29 mouse cellular contexts compared by ENCODE assay signal in genomic region chr11:3978421-3978820, GRCm38 (mm10). TPM values are rescaled to one million over a fixed set of nuclear protein-coding genes. Genes with fewer than 3 reads are reported as not detected.
DNase-seq lines count a peak whose midpoint lies in the region; ATAC-seq lines count a peak whose summit lies in the region.
"Had no signal": no experiment of that assay in that cellular context is flagged by ENCODE, and none has a peak within 500 bp of the region (broad histone marks: within the 10 kb centered on the region; RNA-seq: fewer than 3 reads in every experiment).

No protein-coding gene starts in this region.

- no peak overlapping the region for H3K27ac ChIP-seq in kidney, embryonic 15.5 days
- H3K27ac ChIP-seq: embryonic facial prominence, embryonic 13.5 days; embryonic facial prominence, embryonic 15.5 days; forebrain, embryonic 10.5 days; forebrain, embryonic 12.5 days had no signal

- no peak overlapping the region for H3K4me2 ChIP-seq in kidney, embryonic 15.5 days
- H3K4me2 ChIP-seq: embryonic facial prominence, embryonic 13.5 days; embryonic facial prominence, embryonic 15.5 days; forebrain, embryonic 12.5 days had no signal

- no peaks in the 10 kb centered on the region for H3K9me3 ChIP-seq in kidney, embryonic 15.5 days (replicated peaks)
- H3K9me3 ChIP-seq: embryonic facial prominence, embryonic 13.5 days; embryonic facial prominence, embryonic 15.5 days; forebrain, embryonic 10.5 days; forebrain, embryonic 12.5 days; G1E had no signal

- peaks cover 9% of the 10 kb centered on the region; the same call in 1 of the 2 replicates for H3K27me3 ChIP-seq in kidney, embryonic 15.5 days
- H3K27me3 ChIP-seq: CH12.LX had no signal

- H3K36me3 ChIP-seq in kidney, embryonic 15.5 days: peaks cover 80% of the 10 kb centered on the region

- DNase-seq in kidney, adult 11 months: peak; percentile 46
- peak; percentile 66 for DNase-seq in kidney, adult 9 months
- no peak for DNase-seq in kidney, postnatal 25 days
- peak; percentile 34 for DNase-seq in kidney, postnatal 14 days
- DNase-seq in kidney, postnatal 10 days: no peak
- DNase-seq: adrenal gland, adult 2 months; adrenal gland, postnatal 10 days; adrenal gland, postnatal 25 days; B cell, adult 2 months; cerebellum, adult 11 months; cerebellum, adult 18-20 months; cerebellum, adult 8-10 months; cerebellum, adult 9-11 months; cerebellum, postnatal 14 days; cerebellum, postnatal 36 days; embryo, embryonic 11 days had no signal

- H3K4me1 ChIP-seq in kidney, embryonic 15.5 days: peaks cover 11% of the 10 kb centered on the region

- no peak for ATAC-seq in kidney, embryonic 15.5 days (replicated peaks; ENCODE audit: low FRiP score)
- ATAC-seq: CD4-positive, CD25-positive, alpha-beta regulatory T cell, adult 4 months; forebrain, embryonic 14.5 days; forebrain, embryonic 16.5 days had no signal

- H3K4me3 ChIP-seq in kidney, embryonic 15.5 days (replicated peaks): no peak overlapping the region
- H3K4me3 ChIP-seq: embryonic facial prominence, embryonic 13.5 days; embryonic facial prominence, embryonic 15.5 days; erythroblast, embryonic 14.5 days; forebrain, embryonic 10.5 days; forebrain, embryonic 12.5 days had no signal

- H3K9ac ChIP-seq in kidney, embryonic 15.5 days: no peak overlapping the region
- H3K9ac ChIP-seq: embryonic facial prominence, embryonic 13.5 days; embryonic facial prominence, embryonic 15.5 days; forebrain, embryonic 12.5 days had no signal

- 61% methylated on average over 5 of the region's 5 CpGs for WGBS in kidney, embryonic 15.5 days

RNA-seq across cellular contexts. Expression of gene 4930556J24Rik, which starts 1.8 kb away (rescaled TPM):
- 0.44 TPM in 1 of 2 replicates, not detected in the other for polyA plus RNA-seq in kidney, embryonic 15.5 days (2015; fragmentation: Nextera tagmentation; extraction: Ambion mirVana)
- polyA plus RNA-seq: adrenal gland, adult 2 months; brain, embryonic 14.5 days; CD4-positive, CD25-positive, alpha-beta regulatory T cell, adult 4 months; embryonic facial prominence, embryonic 11.5 days; erythroblast, embryonic 14.5 days; forebrain, embryonic 14.5 days; G1E had no signal

RNA-seq across cellular contexts. Expression of gene Gal3st1, which starts 5.0 kb away (rescaled TPM):
- polyA plus RNA-seq in kidney, embryonic 15.5 days (2015; fragmentation: Nextera tagmentation; extraction: Ambion mirVana): 5.3 and 6.7 TPM in 2 replicates
- polyA plus RNA-seq: CD4-positive, CD25-positive, alpha-beta regulatory T cell, adult 4 months; erythroblast, embryonic 14.5 days; G1E had no signal

RNA-seq across cellular contexts. Expression of gene Pes1, which starts 14.6 kb away (rescaled TPM):
- polyA plus RNA-seq in kidney, embryonic 15.5 days (2015; fragmentation: Nextera tagmentation; extraction: Ambion mirVana): 95.1 and 95.5 TPM in 2 replicates

RNA-seq across cellular contexts. Expression of gene Tcn2, which starts 46.5 kb away (rescaled TPM):
- 92.9 and 102 TPM in 2 replicates for polyA plus RNA-seq in kidney, embryonic 15.5 days (2015; fragmentation: Nextera tagmentation; extraction: Ambion mirVana)

RNA-seq across cellular contexts. Expression of gene Sec14l4, which starts 52.8 kb away (rescaled TPM):
- polyA plus RNA-seq in kidney, embryonic 15.5 days (2015; fragmentation: Nextera tagmentation; extraction: Ambion mirVana): not detected in 2 replicates
- polyA plus RNA-seq: brain, embryonic 14.5 days; CD4-positive, CD25-positive, alpha-beta regulatory T cell, adult 4 months; embryonic facial prominence, embryonic 11.5 days; erythroblast, embryonic 14.5 days; forebrain, embryonic 10.5 days; forebrain, embryonic 12.5 days; forebrain, embryonic 14.5 days; forebrain, embryonic 16.5 days; G1E had no signal

Comparison
In these comparisons a context has a peak if more than half of its experiments do, and no peak if none do; other contexts are left out.
1. DNase-seq: peak in kidney, adult 11 months (single experiment), kidney, adult 9 months (single experiment) and kidney, postnatal 14 days (single experiment); none in kidney, postnatal 25 days (0 of 2) and kidney, postnatal 10 days (single experiment).